14 mouse cellular contexts compared by ENCODE assay signal in the genomic region with DNA sequence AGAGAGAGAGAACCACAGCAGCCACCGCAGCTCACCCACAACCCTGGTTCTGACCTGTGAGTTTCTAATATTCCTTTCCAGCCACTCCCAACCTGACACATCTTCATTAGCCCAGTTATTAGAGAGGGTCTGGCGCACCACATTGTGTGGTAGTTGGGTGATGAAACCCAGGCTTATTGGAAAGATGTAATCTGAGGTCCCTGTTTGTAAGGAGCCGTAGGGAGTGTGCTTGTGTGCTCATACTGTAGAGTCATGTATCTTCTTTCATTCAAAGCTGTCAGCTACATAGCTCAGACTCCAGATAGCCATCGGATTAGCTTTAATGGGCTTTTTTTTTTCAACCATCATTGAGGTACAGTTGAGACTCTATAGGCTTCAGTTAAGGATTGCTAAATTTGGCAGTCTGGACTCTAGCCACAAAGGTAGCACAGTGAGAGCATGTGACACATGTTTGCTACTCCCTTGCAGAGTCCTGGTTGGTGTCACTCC.
"Had no signal": no experiment of that assay in that cellular context is flagged by ENCODE, and none has a peak within 500 bp of the region (broad histone marks: within the 10 kb centered on the region; RNA-seq: fewer than 3 reads in every experiment).

No protein-coding gene starts in this region.

- H3K27ac ChIP-seq: neural tube, embryonic 15.5 days; stomach, embryonic 15.5 days had no signal

- DNase-seq: retina, postnatal 1 day; right cerebral cortex, adult 18-20 months; right cerebral cortex, postnatal 14 days; right cerebral cortex, postnatal 25 days; right cerebral cortex, postnatal 4 days; spleen, adult 18-20 months; thymus, adult 18-20 months; thymus, adult 2 months; thymus, postnatal 14 days; thymus, postnatal 25 days; thymus, postnatal 36 days; thymus, postnatal 4 days had no signal

- H3K36me3 ChIP-seq: neural tube, embryonic 15.5 days; stomach, embryonic 15.5 days had no signal

- H3K9me3 ChIP-seq: neural tube, embryonic 15.5 days; stomach, embryonic 15.5 days had no signal

- H3K27me3 ChIP-seq: neural tube, embryonic 15.5 days; stomach, embryonic 15.5 days had no signal

- H3K4me2 ChIP-seq: neural tube, embryonic 15.5 days; stomach, embryonic 15.5 days had no signal

- H3K9ac ChIP-seq: neural tube, embryonic 15.5 days; stomach, embryonic 15.5 days had no signal

- H3K4me3 ChIP-seq: neural tube, embryonic 15.5 days; stomach, embryonic 15.5 days had no signal

- H3K4me1 ChIP-seq: neural tube, embryonic 15.5 days; stomach, embryonic 15.5 days had no signal
